Mouse (Mus musculus): ENCODE results near the gene Rae1. TPM values are rescaled to one million over a fixed set of nuclear protein-coding genes. Genes with fewer than 3 reads are reported as not detected.

The Rae1 gene
- total RNA-seq, 2 experiments from 2014 or later: 29.6 to 32.7 TPM

- no peak for DNase-seq
- intact Hi-C loops (cut with DNase I): loop anchor here (5.0 kb wide), 1 partner anchor 40 kb away; no protein-coding TSS in a partner anchor
Measured at GRCm38 (mm10) chr2:173042504-173043162, 42.7 kb downstream of the Rae1 start.

- peak; percentile 74 to 84 for DNase-seq
- intact Hi-C loops (cut with DNase I): loop anchor here (5.0 kb wide), 1 partner anchor 38 kb away; no protein-coding TSS in a partner anchor
Measured at GRCm38 (mm10) chr2:173044198-173044970, 44.5 kb downstream of the Rae1 start.

- peak in 1 of 2 experiments; percentile 54 for DNase-seq
Measured at GRCm38 (mm10) chr2:173046582-173047297, 46.8 kb downstream of the Rae1 start.

GRCm38 (mm10) chr2:173047471-173047870 lies 47.6 kb downstream of the Rae1 start:
- intact Hi-C loops (cut with DNase I): no loop called here
- no peak for DNase-seq

More at GRCm38 (mm10) chr2:173046582-173047297, 46.8 kb downstream of the Rae1 start:
- intact Hi-C loops (cut with DNase I): no loop called here

GRCm38 (mm10) chr2:173048041-173048745 lies 48.3 kb downstream of the Rae1 start:
- DNase-seq: no peak
- intact Hi-C loops (cut with DNase I): no loop called here

GRCm38 (mm10) chr2:173049231-173049630 lies 49.3 kb downstream of the Rae1 start:
- no peak for DNase-seq
- intact Hi-C loops (cut with DNase I): no loop called here

GRCm38 (mm10) chr2:173049817-173050216 lies 49.9 kb downstream of the Rae1 start:
- intact Hi-C loops (cut with DNase I): no loop called here
- DNase-seq: no peak

GRCm38 (mm10) chr2:173050604-173051382 lies 50.9 kb downstream of the Rae1 start:
- intact Hi-C loops (cut with DNase I): no loop called here

GRCm38 (mm10) chr2:173052881-173053280 lies 53.0 kb downstream of the Rae1 start:
- intact Hi-C loops (cut with DNase I): no loop called here
- peak; percentile 19 to 36 for DNase-seq

More at GRCm38 (mm10) chr2:173050604-173051382, 50.9 kb downstream of the Rae1 start:
- DNase-seq: peak in 1 of 2 experiments; percentile 5

- intact Hi-C loops (cut with DNase I): no loop called here
- DNase-seq: no peak
Measured at GRCm38 (mm10) chr2:173053846-173054245, 53.9 kb downstream of the Rae1 start.

- no peak for DNase-seq
- intact Hi-C loops (cut with DNase I): no loop called here
Measured at GRCm38 (mm10) chr2:173056303-173056881, 56.5 kb downstream of the Rae1 start.

- no peak for DNase-seq
- intact Hi-C loops (cut with DNase I): no loop called here
Measured at GRCm38 (mm10) chr2:173056882-173057315, 57.0 kb downstream of the Rae1 start.

- peak in 1 of 2 experiments; percentile 56 for DNase-seq
- intact Hi-C loops (cut with DNase I): no loop called here
Measured at GRCm38 (mm10) chr2:173057623-173058022, 57.7 kb downstream of the Rae1 start.

GRCm38 (mm10) chr2:173058263-173058662 lies 58.3 kb downstream of the Rae1 start:
- intact Hi-C loops (cut with DNase I): no loop called here
- DNase-seq: no peak

GRCm38 (mm10) chr2:173060450-173060849 lies 60.5 kb downstream of the Rae1 start:
- no peak for DNase-seq
- intact Hi-C loops (cut with DNase I): no loop called here

- DNase-seq: peak in 1 of 2 experiments; percentile 28
- intact Hi-C loops (cut with DNase I): no loop called here
Measured at GRCm38 (mm10) chr2:173061443-173062351, 61.8 kb downstream of the Rae1 start.

GRCm38 (mm10) chr2:173063219-173063618 lies 63.3 kb downstream of the Rae1 start:
- DNase-seq: no peak
- intact Hi-C loops (cut with DNase I): no loop called here

GRCm38 (mm10) chr2:173064864-173065263 lies 64.9 kb downstream of the Rae1 start:
- no peak for DNase-seq
- intact Hi-C loops (cut with DNase I): no loop called here

Data from heart, postnatal 14 days (tissue).